Mouse (Mus musculus) hindbrain, embryonic 14.5 days (tissue): ENCODE data around the gene Gpr135. TPM values are rescaled to one million over a fixed set of nuclear protein-coding genes. Genes with fewer than 3 reads are reported as not detected.

ENCODE experiments used
- ATAC-seq: fragments of 200-750 bp; cut with Nextera tagmentation; 2 replicates; pipeline ENCODE4 v1.8.0; 2017; ENCODE audit warnings: moderate number of reproducible peaks, mild to moderate bottlenecking, moderate TSS enrichment, moderate library complexity; ENCODE audit not compliant: low FRiP score
- DNase-seq: peaks from one replicate; pipeline ENCODE4 v3.0.0-alpha.2; 2015; ENCODE audit warnings: low spot score
- H3K27ac ChIP-seq: fragments of 300-500 bp; sonication (generic); 2 replicates; pipeline ENCODE4 v1.5.1; 2014; ENCODE audit warnings: mild to moderate bottlenecking, moderate library complexity
- H3K27me3 ChIP-seq: fragments of 300-500 bp; sonication (generic); 2 replicates; pipeline ENCODE4 v1.6.1; 2014; ENCODE audit warnings: mild to moderate bottlenecking, low read length, mixed read lengths; ENCODE audit not compliant: control insufficient read depth, insufficient read depth
- H3K36me3 ChIP-seq: fragments of 300-500 bp; sonication (generic); replicated peaks from 2 replicates; pipeline ENCODE4 v1.6.1; 2014; ENCODE audit not compliant: control insufficient read depth, insufficient read depth
- H3K4me1 ChIP-seq: fragments of 300-500 bp; sonication (generic); replicated peaks from 2 replicates; pipeline ENCODE4 v1.6.1; 2014; ENCODE audit warnings: antibody characterized with exemption, low read length, mixed read lengths; ENCODE audit not compliant: control insufficient read depth, insufficient read depth
- H3K4me2 ChIP-seq: fragments of 300-500 bp; sonication (generic); replicated peaks from 2 replicates; pipeline ENCODE4 v1.6.1; 2014; ENCODE audit warnings: mild to moderate bottlenecking, moderate library complexity
- H3K4me3 ChIP-seq: fragments of 300-500 bp; sonication (generic); replicated peaks from 2 replicates; pipeline ENCODE4 v1.5.1; 2014; ENCODE audit warnings: mild to moderate bottlenecking, low read length
- H3K9ac ChIP-seq: fragments of 300-500 bp; sonication (generic); 2 replicates; pipeline ENCODE4 v1.6.1; 2014
- H3K9me3 ChIP-seq: fragments of 300-500 bp; sonication (generic); 2 replicates; pipeline ENCODE4 v1.6.1; 2016; ENCODE audit warnings: low read length; ENCODE audit not compliant: control insufficient read depth
- WGBS: fragments of 180-500 bp; shearing (Covaris S2); extraction: QIAGEN DNeasy Blood & Tissue Kit; methylation state at CpG from one replicate; pipeline ENCODE4 v1.1.7; 2014; 5-methylcytosine and 5-hydroxymethylcytosine counted together
- polyA plus RNA-seq: library from polyadenylated mRNA; unstranded; fragments of >200 nt; fragmentation: Nextera tagmentation; extraction: Ambion mirVana; gene quantifications from 2 replicates; pipeline ENCODE4 v1.2.1, GENCODE M21; 2014

The Gpr135 gene
- polyA plus RNA-seq, 1 experiment from 2014 or later = 7.3 TPM

DNA sequence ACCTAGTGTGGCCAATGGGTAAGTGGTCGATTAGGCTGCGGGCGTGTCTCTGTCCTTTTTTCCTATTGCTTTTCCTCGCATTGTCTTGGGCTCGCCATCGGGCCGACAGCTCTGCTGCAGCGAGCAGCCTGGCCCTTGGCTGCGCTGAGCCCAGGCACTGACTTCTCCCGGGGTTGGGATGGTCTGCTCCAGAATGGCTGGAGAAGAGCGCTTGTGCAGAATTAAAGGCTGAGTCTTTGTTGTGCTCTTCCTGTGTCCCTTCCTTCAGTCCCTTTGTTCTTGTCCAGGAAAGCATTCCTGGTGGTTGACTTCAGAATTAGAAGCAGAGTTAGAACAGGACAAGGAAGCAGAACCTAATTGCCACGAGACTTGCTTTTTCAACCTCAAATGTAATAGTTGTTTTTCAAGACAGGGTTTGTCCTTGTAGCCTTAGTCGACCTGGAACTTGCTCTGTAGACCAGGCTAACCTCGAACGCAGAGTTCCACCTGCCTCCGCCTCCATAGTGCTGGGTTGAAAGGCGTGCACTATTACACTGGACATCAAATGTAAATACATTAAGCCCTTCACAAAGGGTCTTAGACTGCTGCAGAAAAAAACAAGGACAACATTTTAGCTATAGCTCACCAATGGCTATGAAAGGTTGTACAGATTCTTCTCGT, 15.4 kb upstream of the Gpr135 start:
- peaks cover 33% of the 10 kb centered on the region for H3K4me1 ChIP-seq
- ATAC-seq = no peak
- H3K4me3 ChIP-seq = peak overlapping the region; percentile 67
- H3K36me3 ChIP-seq = peaks cover 15% of the 10 kb centered on the region; the same call in 1 of the 2 replicates
- H3K9ac ChIP-seq = peak overlapping the region; percentile 95
- H3K4me2 ChIP-seq = peak overlapping the region; percentile 80
- WGBS = 2% methylated on average over 18 of the region's 18 CpGs
- no peaks in the 10 kb centered on the region for H3K9me3 ChIP-seq
- DNase-seq = peak; percentile 48
- H3K27ac ChIP-seq = peak overlapping the region; percentile 97
- no peaks in the 10 kb centered on the region for H3K27me3 ChIP-seq

DNA sequence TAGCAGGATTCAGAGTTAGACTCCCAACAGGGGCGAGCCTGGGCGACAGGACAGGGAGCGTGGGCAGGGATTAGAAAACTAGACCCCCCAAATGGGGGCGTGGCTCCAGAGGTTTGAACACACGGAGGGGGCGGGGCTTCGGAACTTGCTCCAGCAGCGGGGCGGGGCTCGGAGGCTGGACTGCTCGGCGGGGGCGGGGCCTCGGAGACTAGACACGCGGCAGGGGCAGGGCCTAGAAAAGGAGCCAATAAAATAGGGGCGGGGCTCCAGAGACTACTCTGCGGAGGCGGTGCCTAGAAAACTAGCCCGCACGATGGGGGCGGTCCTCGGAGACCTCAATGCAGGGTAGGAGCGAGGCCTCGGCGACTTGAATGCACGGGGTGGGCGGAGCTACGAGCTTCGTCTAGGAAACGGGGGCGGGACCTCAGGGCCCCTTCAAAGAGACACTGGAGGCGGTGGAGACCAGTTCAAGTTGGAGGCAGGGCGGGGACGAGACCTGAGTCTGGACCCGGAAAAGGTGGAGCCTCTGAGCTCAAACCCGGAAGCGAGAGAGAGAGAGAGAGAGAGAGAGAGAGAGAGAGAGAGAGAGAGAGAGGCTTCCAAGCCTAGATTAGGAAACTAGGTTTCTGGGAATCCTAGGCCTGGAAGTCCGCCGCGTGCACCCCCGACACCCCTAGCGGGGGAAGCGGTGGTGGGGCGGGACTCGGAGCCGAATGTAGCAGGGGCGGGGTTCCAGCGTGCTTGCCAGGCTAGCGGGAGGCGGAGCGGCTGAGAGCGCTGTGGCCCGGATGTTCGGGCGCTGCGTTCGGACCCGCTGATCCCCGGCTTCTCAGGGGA, 14.6 kb upstream of the Gpr135 start, which contains the start of the genes L3hypdh and Jkamp:
Gene L3hypdh (minus strand): TSS at position 111 of the 837 bp plus-strand sequence.
Gene Jkamp (plus strand): TSS at position 261 of the 837 bp plus-strand sequence.
- Histone ChIP-seq H3K27ac (peak within 1 kb of the TSS; percentile 97), H3K36me3 (peaks cover 8% of the 10 kb centered on the region; the same call in 1 of the 2 replicates), H3K9ac (peak within 1 kb of the TSS; percentile 95), H3K9me3 (no peaks in the 10 kb centered on the region), H3K4me1 (peaks cover 33% of the 10 kb centered on the region), H3K4me3 (peak within 1 kb of the TSS; percentile 67), H3K27me3 (no peaks in the 10 kb centered on the region), H3K4me2 (peak within 1 kb of the TSS; percentile 80)
- DNase-seq (peak; percentile 97), ATAC-seq (peak; percentile 95)
- WGBS = 1% methylated on average over 52 of the region's 60 CpGs

DNA sequence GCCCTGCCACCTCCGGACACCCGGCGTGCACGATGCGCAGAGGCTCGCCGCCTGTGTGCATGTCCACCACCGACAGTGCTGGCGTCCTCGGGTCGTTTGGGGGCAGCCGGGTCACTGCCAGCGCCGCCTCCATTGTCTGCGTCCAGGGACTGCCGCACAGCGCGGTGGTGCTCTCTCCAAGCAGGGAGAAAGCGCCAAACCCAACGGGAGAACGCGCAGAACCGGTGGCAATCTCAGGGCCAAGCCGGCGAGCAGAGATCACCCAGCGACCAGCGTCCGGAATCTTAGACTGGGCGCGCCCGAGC, 14.1 kb upstream of the Gpr135 start:
- Histone ChIP-seq H3K36me3 (peaks cover 2% of the 10 kb centered on the region; the same call in 1 of the 2 replicates), H3K27ac (peak overlapping the region; percentile 83), H3K4me2 (peak overlapping the region; percentile 80), H3K4me3 (peak overlapping the region; percentile 67), H3K9ac (peak overlapping the region; percentile 70), H3K9me3 (no peaks in the 10 kb centered on the region), H3K4me1 (peaks cover 33% of the 10 kb centered on the region), H3K27me3 (no peaks in the 10 kb centered on the region)
- ATAC-seq (no peak; the same call in 1 of the 2 replicates), DNase-seq (no peak)
- under 1% methylated on average over 28 of the region's 31 CpGs for WGBS

DNA sequence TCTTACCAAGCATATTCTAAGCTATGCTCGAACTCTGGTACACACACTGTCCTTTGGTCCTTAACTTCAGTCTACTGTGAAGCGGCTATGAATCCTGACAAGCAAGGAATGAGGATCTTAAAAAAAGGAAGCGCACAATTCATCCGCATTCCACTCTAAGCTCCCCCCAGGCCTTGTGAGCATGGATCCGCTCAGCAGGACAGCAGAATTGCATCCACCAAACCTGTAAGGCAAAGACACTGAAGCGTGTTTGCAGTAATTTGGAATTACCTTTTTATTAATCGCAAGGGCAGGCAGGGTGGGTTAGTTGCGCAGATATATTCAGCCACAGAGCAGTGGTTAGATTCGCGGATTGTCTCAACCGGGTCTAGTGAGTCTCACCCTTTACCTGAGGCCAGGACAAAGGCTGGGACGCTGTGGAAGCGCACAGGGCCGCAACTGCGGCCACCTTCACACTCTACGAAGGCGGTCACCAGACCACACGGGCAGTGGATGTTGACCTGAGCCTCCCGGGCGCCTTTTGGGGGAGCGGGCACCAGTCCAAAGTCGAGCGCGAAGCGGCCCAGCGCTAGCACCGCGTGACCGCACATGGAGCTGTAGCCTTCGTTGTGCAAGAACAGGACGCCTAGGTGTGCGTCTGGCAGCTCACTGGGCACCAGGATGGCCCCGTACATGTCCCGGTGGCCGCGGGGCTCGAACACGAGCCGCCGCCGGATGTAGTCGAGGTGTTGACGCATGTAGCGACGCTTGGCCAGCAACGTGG, 13.5 kb upstream of the Gpr135 start:
- DNase-seq (peak; percentile 50), ATAC-seq (peak; percentile 9)

DNA sequence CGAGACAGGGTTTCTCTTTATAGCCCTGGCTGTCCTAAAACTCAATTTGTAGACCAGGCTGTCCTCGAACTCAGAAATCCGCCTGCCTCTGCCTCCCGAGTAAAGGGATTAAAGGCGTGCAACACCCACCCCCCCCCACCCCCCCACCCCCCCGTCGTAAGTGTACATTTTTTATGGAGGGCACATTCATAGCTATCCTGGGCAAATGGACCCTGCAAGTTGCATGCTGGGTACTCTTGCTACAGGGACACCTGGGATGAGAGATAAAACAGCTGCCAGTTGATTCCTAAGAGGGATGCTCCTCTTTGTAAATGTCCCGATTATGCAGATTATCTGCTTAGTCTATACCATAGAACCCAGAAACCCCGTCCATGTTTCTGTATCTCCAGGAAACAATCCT, 12.3 kb upstream of the Gpr135 start:
- no peak for ATAC-seq
- H3K4me1 ChIP-seq = peaks cover 29% of the 10 kb centered on the region
- no peaks in the 10 kb centered on the region for H3K36me3 ChIP-seq
- H3K4me3 ChIP-seq = no peak overlapping the region
- no peaks in the 10 kb centered on the region for H3K27me3 ChIP-seq
- H3K9me3 ChIP-seq = no peaks in the 10 kb centered on the region
- 86% methylated on average over 9 of the region's 9 CpGs for WGBS
- H3K27ac ChIP-seq = no peak overlapping the region
- peak overlapping the region; percentile 80; the same call in 1 of the 2 replicates for H3K4me2 ChIP-seq
- H3K9ac ChIP-seq = no peak overlapping the region
- no peak for DNase-seq

More for the DNA sequence above, 13.5 kb upstream of the Gpr135 start:
- H3K4me3 ChIP-seq = peak overlapping the region; percentile 67
- no peaks in the 10 kb centered on the region for H3K9me3 ChIP-seq
- peak overlapping the region; percentile 70 for H3K9ac ChIP-seq
- peaks cover 33% of the 10 kb centered on the region for H3K4me1 ChIP-seq
- H3K4me2 ChIP-seq = peak overlapping the region; percentile 80
- 5% methylated on average over 43 of the region's 46 CpGs for WGBS
- no peaks in the 10 kb centered on the region for H3K27me3 ChIP-seq
- H3K27ac ChIP-seq = peak overlapping the region; percentile 83
- H3K36me3 ChIP-seq = no peaks in the 10 kb centered on the region

DNA sequence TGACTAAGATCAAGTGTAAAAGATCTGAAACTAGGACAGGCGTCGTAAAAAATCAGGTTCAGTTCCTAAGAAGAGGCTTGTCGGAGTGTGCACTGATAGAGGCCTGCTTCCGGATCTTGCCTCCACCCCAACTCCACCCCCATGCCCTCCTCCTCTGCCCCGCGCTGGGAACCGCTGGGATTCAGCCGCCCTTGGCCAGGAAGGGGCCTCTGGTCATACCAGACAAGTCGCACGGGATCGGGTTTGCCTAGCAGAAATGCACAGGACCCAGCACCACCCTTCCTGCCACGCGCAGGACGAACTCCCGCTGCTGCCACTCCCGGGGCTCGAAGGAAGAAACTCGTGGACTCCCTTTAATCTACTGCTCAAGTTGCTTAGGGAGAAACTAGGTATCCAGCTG, 11.4 kb upstream of the Gpr135 start:
- Histone ChIP-seq H3K9ac (peak overlapping the region; percentile 31), H3K36me3 (no peaks in the 10 kb centered on the region), H3K4me2 (peak overlapping the region; percentile 38), H3K4me3 (peak overlapping the region; percentile 7; the same call in 1 of the 2 replicates), H3K27ac (no peak overlapping the region), H3K4me1 (peaks cover 20% of the 10 kb centered on the region; the same call in 1 of the 2 replicates), H3K27me3 (no peaks in the 10 kb centered on the region), H3K9me3 (no peaks in the 10 kb centered on the region)
- DNase-seq (no peak), ATAC-seq (no peak)
- 30% methylated on average over 18 of the region's 18 CpGs for WGBS

DNA sequence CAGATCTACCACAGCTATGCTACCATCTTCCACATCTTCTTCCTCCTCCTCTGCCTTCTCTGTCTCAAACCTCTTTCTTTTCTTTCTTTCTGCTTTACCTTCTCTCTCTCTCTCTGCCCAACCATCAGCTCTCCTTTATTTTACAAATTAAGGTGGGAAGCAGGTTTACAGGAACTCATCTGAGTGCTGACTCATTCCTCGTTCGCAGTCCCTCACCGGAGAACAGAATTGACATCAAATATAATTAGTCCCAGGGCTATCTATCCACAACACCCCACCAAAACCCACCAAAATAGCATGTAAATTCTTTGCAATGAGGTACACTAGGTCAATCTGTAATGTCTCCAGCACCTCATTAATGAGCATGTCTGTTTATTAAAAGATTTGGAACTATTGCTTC, 11.0 kb upstream of the Gpr135 start:
- Histone ChIP-seq H3K4me1 (peaks cover 16% of the 10 kb centered on the region; the same call in 1 of the 2 replicates), H3K4me3 (peak overlapping the region; percentile 7; the same call in 1 of the 2 replicates), H3K36me3 (no peaks in the 10 kb centered on the region), H3K9me3 (no peaks in the 10 kb centered on the region), H3K4me2 (peak overlapping the region; percentile 38), H3K27ac (no peak overlapping the region), H3K27me3 (no peaks in the 10 kb centered on the region), H3K9ac (peak overlapping the region; percentile 31)
- ATAC-seq = no peak
- WGBS = 73% methylated on average over 3 of the region's 3 CpGs
- no peak for DNase-seq

DNA sequence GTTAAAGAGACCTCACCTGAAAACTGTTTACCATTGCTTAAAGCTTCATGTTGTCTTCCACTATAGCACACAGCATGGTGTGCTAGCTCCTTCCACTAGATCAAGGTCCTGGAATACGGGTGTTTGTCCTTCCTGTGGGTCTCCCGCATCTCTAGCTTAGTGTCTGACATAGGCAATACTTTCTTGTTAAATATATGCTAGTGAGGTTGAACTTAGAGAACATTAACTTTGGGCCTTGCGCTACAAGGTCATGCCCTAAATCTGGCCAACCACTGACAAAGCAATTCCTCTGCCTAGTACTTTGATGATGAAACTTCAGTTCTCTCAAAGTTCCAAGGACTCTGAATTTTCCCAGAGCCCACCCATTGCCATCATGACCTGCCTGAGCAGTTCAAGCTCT, 7.3 kb upstream of the Gpr135 start:
- Histone ChIP-seq H3K27ac (no peak overlapping the region), H3K4me3 (no peak overlapping the region), H3K27me3 (no peaks in the 10 kb centered on the region), H3K9me3 (no peaks in the 10 kb centered on the region), H3K9ac (no peak overlapping the region), H3K4me2 (no peak overlapping the region), H3K36me3 (no peaks in the 10 kb centered on the region), H3K4me1 (peaks cover 11% of the 10 kb centered on the region; the same call in 1 of the 2 replicates)
- ATAC-seq (no peak), DNase-seq (no peak)
- 90% methylated on average over 3 of the region's 3 CpGs for WGBS
